Mouse (Mus musculus) neural tube, embryonic 10.5 days (tissue): Measurements from ENCODE around the gene Spred2.

Experiments used
- DNase-seq: peaks from one replicate; pipeline ENCODE4 v3.0.0-alpha.2; 2017; ENCODE audit warnings: low spot score; ENCODE audit errors: extremely low spot score

Gene Spred2

GRCm38 (mm10) chr11:19923888-19924756 is at the start of gene Spred2:
Gene Spred2, plus strand, starts transcription at chr11:19924375.
- peak; percentile 92 for DNase-seq

DNA sequence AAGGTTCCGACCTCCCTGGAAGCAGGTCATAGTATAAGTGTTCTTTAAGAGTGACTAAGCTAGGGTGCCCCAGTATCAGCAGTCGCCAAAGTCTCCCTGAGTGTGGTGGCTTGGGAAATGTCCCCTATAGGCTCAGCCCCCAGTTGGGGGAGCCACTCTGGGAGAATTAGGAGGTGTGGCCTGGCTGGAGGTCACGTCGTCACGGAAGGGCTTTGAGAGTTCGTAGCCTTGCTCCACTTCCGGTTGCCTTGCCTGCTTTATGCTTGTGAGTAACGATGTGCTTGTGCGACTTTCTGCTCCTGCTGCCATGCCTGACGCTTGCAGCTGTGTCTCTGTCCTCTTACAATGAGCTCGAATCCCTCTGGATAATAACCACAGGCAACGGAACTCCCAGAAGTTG is 48.6 kb upstream of the Spred2 start:
- no peak for DNase-seq

DNA sequence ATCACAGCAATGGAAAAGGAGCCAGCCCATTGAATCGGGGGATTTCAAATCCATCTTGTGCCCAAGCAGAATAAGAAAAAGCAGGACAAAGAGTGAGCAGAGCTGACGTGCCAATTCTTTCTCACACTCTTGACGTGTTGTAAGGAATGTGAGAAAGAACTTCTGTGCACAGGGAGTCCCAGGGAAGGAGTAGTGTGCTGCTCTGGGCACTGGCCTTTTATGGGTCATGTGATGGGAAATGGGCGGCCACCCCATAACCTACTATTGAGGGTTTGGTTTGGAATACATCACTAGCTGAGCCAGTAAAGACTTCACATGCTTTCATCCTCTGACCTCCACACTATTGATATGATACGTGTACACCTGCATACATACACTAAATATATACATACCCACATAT is 48.2 kb upstream of the Spred2 start:
- DNase-seq = no peak

- no peak for DNase-seq
These were observed 46.8 kb upstream of the Spred2 start for GRCm38 (mm10) chr11:19877239-19877915.

DNA sequence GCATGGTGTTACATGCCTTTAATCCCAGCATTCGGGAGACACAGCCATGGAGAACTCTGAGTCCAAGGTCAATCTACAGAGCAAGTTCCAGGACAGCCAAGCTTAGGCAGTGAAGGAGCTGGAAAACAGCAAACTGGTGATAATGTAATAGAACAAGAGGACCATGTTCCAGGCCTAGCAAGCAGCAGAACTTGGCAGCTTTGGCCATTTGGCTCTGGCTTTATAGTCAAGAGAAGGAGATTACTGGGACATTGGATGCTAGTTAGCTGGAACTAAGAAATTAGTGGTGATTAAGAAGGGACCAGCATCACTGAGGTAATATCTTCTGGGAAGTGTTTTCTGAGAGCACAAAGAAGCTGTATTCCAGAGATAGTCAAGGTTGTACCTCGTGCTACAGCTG is 42.8 kb upstream of the Spred2 start:
- no peak for DNase-seq

GRCm38 (mm10) chr11:19890700-19891406 is 33.3 kb upstream of the Spred2 start:
- DNase-seq = no peak

DNA sequence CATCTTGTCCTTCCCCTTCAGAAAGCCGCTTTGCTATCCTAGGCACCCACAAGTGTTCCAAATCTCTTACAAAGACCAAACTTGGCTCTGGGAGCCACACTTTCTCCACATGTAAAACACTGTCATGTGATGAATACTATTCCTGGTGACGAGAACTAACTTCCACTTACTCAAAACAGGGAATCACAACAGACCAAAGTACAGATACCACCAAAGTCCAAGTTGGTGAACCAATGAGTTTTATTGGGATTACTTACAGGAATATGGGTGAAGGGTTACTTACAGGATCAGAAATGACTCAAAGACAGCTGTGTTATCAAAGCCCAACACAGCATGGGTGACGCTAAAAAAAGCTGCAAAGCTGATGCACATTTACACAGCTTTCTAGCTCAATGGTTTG is 30.9 kb upstream of the Spred2 start:
- no peak for DNase-seq

- DNase-seq = no peak
These were observed 24.6 kb upstream of the Spred2 start for GRCm38 (mm10) chr11:19899621-19900020.

DNA sequence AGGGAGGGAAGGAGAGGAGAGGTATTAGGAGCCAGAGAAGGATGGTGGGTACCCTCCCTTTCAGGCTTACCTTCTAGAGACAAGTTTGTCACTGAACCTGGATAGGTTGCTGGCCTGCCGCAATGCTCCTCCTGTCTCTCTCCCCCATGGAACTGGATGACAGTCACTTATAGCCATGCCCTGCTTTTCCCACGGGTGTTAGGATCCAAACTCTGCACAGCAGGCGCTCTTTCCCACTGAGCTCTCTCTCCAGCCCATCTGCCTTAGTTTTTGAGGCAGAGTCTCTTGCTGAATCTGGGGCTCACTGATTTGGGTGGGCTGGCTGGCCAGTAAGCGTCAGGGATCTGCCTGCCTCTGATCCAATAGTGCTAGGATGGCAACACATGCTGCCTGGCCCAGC is 23.5 kb upstream of the Spred2 start:
- DNase-seq = no peak

DNA sequence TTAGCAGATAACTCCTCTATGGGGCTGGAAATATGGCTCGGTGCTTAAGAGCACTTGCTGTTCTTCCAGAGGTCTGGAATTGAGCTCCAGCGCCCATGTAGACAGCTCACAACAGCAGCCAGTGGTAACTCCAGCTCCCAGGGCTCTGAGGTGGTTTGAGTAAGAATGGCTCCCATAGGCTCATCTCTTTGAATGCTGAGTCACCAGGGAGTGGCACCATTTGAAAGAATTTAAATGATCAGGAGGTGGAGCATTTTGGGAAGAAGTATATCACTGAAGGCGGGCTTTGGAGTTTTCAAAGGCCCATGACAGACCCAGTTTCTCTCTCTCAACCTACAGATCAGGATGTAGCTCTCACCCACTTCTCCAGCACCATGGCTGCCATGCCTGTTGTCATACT is 13.0 kb upstream of the Spred2 start:
- no peak for DNase-seq

DNA sequence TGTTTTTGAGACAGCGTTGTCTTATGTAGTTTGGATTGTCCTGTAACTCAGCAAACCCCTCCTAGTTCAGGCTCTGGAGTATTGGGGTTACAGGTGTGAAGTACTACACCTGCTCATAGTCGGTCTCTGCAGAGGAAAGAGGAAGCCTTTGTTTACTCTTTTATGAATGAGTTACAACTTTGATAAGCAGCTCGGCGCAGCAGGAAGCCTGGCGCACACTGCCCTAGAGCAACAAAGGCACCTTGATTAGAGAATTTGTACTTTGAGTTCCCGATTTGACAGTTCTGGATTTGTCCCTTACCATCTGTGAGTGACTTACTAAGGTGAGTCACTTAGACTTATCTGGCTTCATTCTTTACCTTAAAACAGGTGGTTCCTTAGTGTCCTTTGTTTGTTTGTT is 12.0 kb upstream of the Spred2 start:
- DNase-seq = no peak

- no peak for DNase-seq
These were observed 11.5 kb upstream of the Spred2 start for GRCm38 (mm10) chr11:19912661-19913060.

DNA sequence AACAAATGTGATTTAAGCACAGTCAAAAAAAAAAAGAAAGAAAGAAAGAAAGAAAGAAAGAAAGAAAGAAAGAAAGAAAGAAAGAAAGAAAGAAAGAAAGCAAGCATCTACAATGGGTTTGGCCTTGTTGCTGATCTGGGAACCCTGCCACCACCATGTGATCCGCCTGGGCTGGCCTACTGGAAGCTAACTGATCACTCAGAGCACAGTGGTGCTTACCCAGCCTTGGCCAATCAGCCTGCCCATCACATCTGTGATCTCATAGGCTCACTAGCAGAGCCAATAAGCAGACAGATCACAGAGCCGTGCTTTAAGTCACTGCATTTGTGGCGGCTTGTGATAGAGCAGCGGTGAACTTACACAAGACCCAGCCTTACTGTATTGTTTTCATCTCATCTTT is 10.4 kb upstream of the Spred2 start:
- DNase-seq = no peak

GRCm38 (mm10) chr11:19917381-19918245 is 6.6 kb upstream of the Spred2 start:
- DNase-seq = no peak

DNA sequence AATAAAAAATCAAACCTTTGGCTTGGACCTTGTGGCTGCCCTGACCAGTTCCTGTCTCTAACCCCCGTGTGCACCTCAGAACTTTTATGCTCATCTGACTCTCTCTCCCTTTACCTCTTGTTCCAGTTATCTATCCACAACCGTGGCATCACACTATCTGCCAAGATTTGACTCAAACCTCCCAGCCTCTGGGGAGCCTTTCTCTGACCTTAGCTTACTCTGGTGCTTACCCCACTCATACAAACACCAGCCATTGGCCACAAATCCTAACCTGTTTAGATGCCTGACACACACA is 6.0 kb upstream of the Spred2 start:
- DNase-seq = no peak

GRCm38 (mm10) chr11:19919460-19919784 is 4.8 kb upstream of the Spred2 start:
- DNase-seq = peak; percentile 53

- DNase-seq = peak; percentile 90
These were observed 4.1 kb upstream of the Spred2 start for GRCm38 (mm10) chr11:19919785-19920671.

DNA sequence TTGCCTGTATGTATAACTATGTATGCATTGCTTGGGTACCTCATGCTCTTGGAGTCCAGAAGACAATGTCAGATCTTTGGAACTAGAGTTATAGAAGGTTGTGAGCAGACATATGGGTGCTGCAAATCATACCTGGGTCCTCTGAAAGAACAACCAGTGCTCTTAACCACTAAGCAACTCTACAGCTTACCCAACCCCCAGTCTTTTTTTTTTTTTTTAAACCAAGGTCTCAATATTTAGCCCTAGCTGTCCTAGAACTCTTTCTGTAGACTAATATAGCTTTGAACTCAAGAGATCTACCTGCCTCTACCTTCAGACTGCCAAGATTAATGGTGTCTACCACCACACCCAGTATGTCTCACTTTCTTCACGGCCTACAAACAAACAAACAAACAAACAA is 2.5 kb upstream of the Spred2 start:
- no peak for DNase-seq

- DNase-seq = no peak
These were observed 2.0 kb upstream of the Spred2 start for GRCm38 (mm10) chr11:19922208-19922607.

DNA sequence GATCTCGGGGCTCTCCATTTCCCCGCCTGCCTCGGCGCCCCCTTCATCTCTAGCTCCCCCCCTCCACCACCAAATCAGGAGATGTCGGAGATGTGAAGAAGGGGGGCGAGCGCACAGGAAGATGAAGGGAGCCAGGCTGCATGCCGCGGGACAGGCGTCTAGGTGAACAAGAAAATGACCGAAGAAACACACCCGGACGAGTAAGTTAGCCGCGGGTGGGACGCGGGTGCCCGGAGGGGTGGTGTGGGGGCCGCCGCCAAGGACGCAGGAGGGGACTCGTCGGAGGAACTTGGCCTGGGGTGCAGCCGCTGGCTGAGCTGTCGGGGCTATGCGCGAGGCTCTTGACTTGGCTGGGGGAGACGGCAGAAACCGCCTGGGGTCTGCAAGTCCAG is 578 bp downstream of the Spred2 start:
- no peak for DNase-seq
